Mouse (Mus musculus) small intestine, adult 2 months (tissue): Measurements from ENCODE around the gene Pgbd1. TPM values are rescaled to one million over a fixed set of nuclear protein-coding genes. Genes with fewer than 3 reads are reported as not detected.
A peak's percentile ranks its signal among the peaks of the same experiment; 100 is the strongest.

Source experiments
- H3K27ac ChIP-seq: fragments of 200-500 bp; 2 replicates; pipeline ENCODE4 v1.5.1; 2012; ENCODE audit warnings: low read depth, low read length, control low read depth, inconsistent platforms; ENCODE audit not compliant: insufficient read depth
- H3K27me3 ChIP-seq: fragments of 200-500 bp; 2 replicates; pipeline ENCODE4 v1.6.1; 2012; ENCODE audit warnings: mild to moderate bottlenecking, moderate library complexity, low read length, inconsistent platforms; ENCODE audit not compliant: control insufficient read depth, insufficient read depth
- H3K36me3 ChIP-seq: fragments of 200-500 bp; 2 replicates; pipeline ENCODE4 v1.6.1; 2012; ENCODE audit warnings: mild to moderate bottlenecking, low read length, control low read depth, inconsistent platforms; ENCODE audit not compliant: control insufficient read depth, insufficient read depth
- H3K4me1 ChIP-seq: fragments of 200-500 bp; 2 replicates; pipeline ENCODE4 v1.6.1; 2012; ENCODE audit warnings: low read length, inconsistent platforms, mixed read lengths; ENCODE audit not compliant: control insufficient read depth, insufficient read depth, insufficient read length
- H3K4me3 ChIP-seq: fragments of 200-500 bp; 2 replicates; pipeline ENCODE4 v1.5.1; 2012; ENCODE audit warnings: low read depth, mild to moderate bottlenecking, control low read depth, inconsistent platforms, low read length, moderate library complexity
- CTCF ChIP-seq: fragments of 200-500 bp; IDR thresholded peaks from 2 replicates; pipeline ENCODE4 v1.5.1; 2012; ENCODE audit warnings: low read depth, mild to moderate bottlenecking, control low read depth, inconsistent platforms, low read length, moderate library complexity, mixed read lengths; ENCODE audit not compliant: insufficient replicate concordance, insufficient read length; ENCODE audit errors: extremely low read depth
- POLR2A ChIP-seq: fragments of 200-500 bp; IDR thresholded peaks from 2 replicates; pipeline ENCODE4 v1.6.1; 2012; ENCODE audit warnings: low read depth, mild to moderate bottlenecking, control low read depth, inconsistent platforms, low read length, moderate library complexity
- WGBS: fragments of 180-500 bp; shearing (Covaris S2); methylation state at CpG from one replicate; pipeline ENCODE4 v1.1.7; 2018; 5-methylcytosine and 5-hydroxymethylcytosine counted together
- polyA plus RNA-seq: library from polyadenylated mRNA; depleted of rRNA; stranded (reverse); fragments of >200 nt; gene quantifications from 2 replicates; pipeline ENCODE4 v1.2.3, GENCODE M21; 2012

Pgbd1 gene
- polyA plus RNA-seq, 1 experiment = 0.30 TPM

DNA sequence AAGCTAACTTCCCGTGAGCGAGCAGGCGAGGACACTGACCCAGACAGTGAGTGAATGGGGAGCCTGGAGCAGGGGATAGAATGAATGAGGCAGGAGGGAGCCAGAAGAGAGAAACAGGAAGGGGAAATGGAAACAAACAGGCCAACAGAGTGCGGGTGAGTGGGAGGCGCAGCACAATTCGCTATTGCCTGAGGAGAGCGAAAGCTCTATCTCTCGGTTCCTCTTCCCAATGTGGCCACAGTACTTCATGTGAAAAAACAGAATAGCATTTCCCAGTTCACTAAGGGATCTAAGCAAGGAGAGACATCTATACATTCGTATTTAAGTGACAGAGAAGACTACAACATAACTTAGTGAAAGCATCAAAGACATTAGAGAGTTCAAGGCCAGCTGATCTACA lies 5.9 kb upstream of the Pgbd1 start:
- Histone ChIP-seq H3K36me3 (peaks cover 34% of the 10 kb centered on the region), H3K27me3 (no peaks in the 10 kb centered on the region), H3K4me1 (peaks cover 5% of the 10 kb centered on the region), H3K4me3 (no peak overlapping the region), H3K27ac (no peak overlapping the region)
- TF ChIP-seq CTCF (no peak), POLR2A (no peak)
- 80% methylated on average over 9 of the region's 9 CpGs for WGBS

DNA sequence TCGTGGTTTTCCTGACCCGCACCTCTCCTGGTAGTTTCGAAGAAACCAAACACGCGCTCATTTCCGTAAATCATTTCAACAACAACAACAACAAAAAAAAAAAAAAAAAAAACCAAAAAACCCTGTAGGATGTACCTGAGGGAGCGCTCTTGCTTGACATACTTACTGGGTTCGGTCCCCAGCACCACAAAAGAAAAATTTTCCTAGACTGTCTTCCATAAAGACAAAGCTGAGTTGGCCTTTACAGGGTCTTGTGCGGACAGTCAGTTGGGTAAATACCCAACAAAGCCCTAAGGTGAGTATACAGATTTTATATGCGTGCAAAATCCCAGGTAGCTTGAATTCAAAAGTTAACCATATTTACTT lies 332 bp upstream of the Pgbd1 start:
- Histone ChIP-seq H3K4me3 (peak overlapping the region; percentile 72), H3K4me1 (peaks cover 2% of the 10 kb centered on the region), H3K36me3 (peaks cover 20% of the 10 kb centered on the region), H3K27me3 (no peaks in the 10 kb centered on the region), H3K27ac (0 out of 2 replicates have a peak overlapping the region, but pooled peaks have one; percentile 10)
- WGBS = 28% methylated on average over 10 of the region's 10 CpGs
- TF ChIP-seq POLR2A (no peak), CTCF (no peak)

DNA sequence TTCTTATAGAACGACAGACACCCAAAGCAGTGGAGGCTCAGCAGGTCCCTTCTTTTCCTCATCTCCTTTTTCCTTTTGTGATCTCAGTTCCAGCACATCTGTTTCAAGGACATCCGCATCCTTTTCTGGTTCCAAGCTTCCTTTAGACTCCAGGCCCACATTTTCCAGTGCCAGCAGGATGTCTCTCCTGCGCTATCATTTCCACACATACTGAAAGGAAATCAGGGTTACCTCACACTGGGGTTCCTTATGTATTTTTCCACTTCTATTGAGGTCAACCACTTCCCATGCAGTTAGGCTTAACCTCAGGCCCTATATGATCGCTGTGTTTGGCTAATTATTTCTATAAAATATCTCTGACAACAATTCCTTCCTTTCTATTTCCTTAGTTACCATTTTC lies 5.4 kb downstream of the Pgbd1 start:
- WGBS = 88% methylated on average over 4 of the region's 4 CpGs
- Histone ChIP-seq H3K36me3 (no peaks in the 10 kb centered on the region), H3K27ac (no peak overlapping the region), H3K27me3 (no peaks in the 10 kb centered on the region), H3K4me3 (no peak overlapping the region), H3K4me1 (peaks cover 2% of the 10 kb centered on the region; the same call in 1 of the 2 replicates)
- no peak for TF ChIP-seq POLR2A
- TF ChIP-seq CTCF = no peak

DNA sequence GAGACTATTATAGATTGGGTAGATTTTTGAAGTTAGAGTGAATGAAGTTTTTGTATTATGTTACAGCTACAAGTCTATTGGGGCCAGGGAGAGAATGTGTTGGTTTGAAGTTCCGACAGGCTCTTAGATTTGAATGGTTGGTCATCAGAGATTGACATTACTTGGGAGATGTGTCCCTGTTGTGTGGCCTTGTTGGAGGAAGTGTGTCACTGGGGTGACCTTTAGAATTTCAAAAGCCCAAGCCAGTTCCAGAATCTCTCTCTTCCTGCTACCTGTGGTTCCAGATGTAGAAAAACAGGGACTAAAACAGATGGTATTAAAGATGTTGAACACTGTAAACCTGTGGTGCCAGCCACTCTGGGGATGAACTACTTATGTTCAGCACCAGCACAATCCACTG lies 13.2 kb downstream of the Pgbd1 start:
- WGBS = 100% methylated on average over 1 of the region's 1 CpGs
- no peaks in the 10 kb centered on the region for H3K27me3 ChIP-seq
- no peaks in the 10 kb centered on the region for H3K36me3 ChIP-seq
- no peaks in the 10 kb centered on the region for H3K4me1 ChIP-seq
- TF ChIP-seq POLR2A (no peak), CTCF (no peak)
- H3K4me3 ChIP-seq = no peak overlapping the region
- no peak overlapping the region for H3K27ac ChIP-seq

DNA sequence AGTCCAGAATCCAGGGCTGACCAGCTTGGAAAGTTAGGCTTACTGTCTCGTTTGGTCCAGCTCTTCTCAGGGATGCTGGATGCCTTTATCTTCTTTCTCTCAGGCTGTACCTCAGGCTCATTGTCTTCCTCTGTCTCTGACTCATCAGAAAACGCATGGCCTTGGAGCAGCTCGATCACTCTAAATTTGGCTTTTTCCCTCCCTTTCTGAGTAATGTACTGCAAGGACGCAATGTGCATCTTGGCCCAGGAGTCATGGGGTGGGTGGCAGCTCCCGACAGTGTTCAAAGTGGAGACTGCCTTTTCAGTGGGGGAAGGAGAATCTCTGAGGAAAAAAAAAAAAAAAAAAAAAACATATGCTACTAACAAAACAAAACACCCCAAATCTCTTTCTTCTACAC lies 17.6 kb downstream of the Pgbd1 start:
- Histone ChIP-seq H3K27me3 (no peaks in the 10 kb centered on the region), H3K4me3 (no peak overlapping the region), H3K36me3 (no peaks in the 10 kb centered on the region), H3K27ac (no peak overlapping the region), H3K4me1 (no peaks in the 10 kb centered on the region)
- 77% methylated on average over 5 of the region's 5 CpGs for WGBS
- TF ChIP-seq CTCF = no peak
- TF ChIP-seq POLR2A = no peak

DNA sequence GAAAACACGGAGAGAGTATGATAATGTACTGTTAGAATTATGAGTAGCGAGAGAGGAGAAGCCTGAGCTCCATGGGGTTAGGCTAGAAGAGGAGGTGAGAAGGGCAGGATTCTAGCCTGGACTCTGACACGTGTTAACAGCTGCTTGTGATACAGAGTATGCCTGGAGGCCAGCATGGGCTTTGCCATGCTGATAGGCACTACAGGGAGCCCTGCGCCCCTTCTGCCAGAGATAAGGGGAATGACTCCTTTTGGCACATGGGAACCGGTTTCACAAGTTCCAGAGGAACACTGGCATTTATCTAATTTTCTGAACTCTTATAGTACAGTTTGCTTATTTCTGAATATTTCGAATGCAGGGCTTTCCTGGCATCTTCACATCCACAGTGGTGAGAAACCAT lies 22.0 kb downstream of the Pgbd1 start:
- Histone ChIP-seq H3K27me3 (no peaks in the 10 kb centered on the region), H3K4me1 (no peaks in the 10 kb centered on the region), H3K4me3 (no peak overlapping the region), H3K27ac (no peak overlapping the region), H3K36me3 (no peaks in the 10 kb centered on the region)
- WGBS = 19% methylated on average over 6 of the region's 6 CpGs
- TF ChIP-seq CTCF (no peak), POLR2A (no peak)

DNA sequence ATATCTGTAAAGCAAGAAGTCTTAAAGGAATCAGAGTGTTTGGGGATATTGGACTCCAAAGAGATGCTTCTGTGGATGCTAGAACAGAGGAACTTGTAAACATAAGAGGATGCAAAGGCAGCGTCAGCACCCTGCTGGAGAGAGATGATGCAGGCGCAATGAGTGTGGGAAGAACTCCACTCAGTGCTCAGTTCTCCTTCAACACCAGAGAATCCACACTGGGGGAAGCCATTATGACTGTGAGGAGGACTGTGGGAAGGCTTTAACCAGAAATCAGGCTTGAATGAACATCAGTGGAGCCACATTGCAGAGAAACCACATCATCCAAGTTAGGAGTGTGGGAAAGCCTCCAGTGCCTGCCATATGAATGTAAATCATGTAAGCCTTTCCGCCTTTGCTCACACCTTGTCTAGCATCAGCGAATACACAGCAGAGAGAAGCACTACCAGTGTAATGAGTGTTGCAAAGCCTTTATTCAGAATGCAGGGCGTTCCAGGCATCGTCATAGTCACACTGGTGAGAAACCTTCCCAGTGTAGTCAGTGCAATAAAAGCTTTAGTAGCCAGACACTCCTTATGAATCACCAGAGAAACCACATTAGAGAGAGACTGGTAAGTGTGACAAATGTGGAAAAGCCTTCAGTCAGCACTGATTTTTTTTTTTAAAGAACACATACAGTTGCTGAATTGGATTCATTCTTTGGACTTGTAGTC lies 23.4 kb downstream of the Pgbd1 start:
- TF ChIP-seq CTCF (no peak), POLR2A (no peak)
- 75% methylated on average over 6 of the region's 6 CpGs for WGBS
- H3K4me1 ChIP-seq = no peaks in the 10 kb centered on the region
- no peaks in the 10 kb centered on the region for H3K36me3 ChIP-seq
- H3K27ac ChIP-seq = no peak overlapping the region
- no peak overlapping the region for H3K4me3 ChIP-seq
- H3K27me3 ChIP-seq = no peaks in the 10 kb centered on the region
